Mouse (Mus musculus) right cerebral cortex, postnatal 10 days (tissue): ENCODE results near the gene Dnm2.

Source experiments
- DNase-seq, 2 experiments: peaks; one replicate each; pipeline ENCODE4 v3.0.0; 2021; ENCODE audit warnings: low spot score in 2 of 2

Dnm2 gene

DNA sequence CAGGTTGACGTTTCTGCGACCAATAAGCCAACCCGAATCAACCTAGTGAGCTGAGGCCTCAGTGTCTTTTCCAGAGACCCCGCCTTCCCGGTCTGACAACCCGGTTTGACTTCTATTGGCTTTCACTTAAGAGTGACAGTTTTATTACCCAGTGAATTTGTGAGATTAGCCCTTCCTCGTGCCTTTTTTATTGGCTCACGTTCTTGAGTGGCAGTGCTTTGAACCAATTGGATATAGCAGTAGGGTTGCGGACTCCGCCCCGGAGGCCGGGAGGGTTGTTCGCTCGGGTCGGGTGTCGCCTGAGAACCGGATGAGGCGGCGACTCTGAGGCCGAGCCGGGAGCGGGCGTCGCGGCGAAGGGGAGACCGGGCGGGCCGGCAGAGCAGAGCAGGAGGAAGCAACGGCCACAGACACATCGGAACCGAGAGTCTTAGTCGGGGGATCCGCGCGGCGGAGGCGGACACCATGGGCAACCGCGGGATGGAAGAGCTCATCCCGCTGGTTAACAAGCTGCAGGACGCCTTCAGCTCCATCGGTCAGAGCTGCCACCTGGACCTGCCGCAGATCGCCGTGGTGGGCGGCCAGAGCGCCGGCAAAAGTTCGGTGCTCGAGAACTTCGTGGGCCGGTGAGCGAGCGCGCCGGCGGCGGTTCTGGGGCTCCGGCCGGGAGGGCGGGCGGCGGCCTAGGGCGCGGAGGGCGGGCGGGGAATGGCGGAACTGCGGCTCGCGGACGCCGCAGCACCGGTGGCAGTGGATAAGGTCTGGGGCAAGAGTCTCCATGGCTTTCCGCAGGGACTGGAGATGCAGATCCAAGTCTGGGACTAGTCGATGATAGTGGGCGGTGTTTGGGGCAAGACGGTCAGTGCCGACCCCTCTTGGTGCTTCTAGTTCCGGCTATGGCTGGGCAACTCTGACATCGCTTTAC is at the start of gene Dnm2:
Dnm2 (plus strand) TSS at position 278 of the 925 bp plus-strand sequence.
- DNase-seq, result peak; percentile 99

DNA sequence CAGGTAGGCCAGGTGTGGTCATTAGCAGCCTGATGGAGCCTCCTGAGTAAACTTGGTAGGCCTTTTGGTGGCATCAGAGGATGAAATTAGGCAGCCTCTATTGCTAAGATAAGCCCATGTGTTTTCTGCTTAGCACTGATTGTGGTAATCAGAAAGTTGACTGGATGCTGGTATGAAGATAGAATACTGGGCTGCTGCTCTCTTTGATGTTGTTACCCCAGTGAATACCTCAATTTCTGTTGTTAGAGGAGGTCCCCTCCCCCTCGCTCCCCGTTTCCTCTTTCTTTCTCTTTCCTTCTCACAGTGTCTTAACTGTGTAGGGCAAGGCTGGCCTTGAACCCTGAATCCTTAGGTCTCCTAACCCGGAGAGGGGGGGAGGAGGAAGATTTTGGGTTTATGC is 45.5 kb upstream of the Dnm2 start:
- no peak for DNase-seq

DNA sequence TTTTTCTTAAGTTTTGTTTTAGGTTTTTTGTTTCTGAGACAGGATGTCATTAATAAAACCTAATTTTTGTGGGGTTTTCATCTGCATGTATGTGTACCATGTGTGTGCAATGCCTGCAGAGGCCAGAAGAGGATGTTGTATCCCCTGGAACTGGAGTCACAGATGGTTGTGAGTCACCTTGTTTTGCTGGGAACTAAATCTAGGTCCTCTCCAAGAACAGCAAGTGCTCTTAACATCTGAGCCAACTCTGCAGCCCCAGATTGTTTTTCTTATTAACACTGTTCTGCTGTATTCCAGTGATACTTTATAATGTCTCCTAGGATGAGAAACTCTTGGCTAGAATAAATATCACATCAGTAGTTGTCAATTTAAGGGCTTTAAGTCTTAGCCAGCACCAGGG is 43.8 kb upstream of the Dnm2 start:
- DNase-seq, result no peak

DNA sequence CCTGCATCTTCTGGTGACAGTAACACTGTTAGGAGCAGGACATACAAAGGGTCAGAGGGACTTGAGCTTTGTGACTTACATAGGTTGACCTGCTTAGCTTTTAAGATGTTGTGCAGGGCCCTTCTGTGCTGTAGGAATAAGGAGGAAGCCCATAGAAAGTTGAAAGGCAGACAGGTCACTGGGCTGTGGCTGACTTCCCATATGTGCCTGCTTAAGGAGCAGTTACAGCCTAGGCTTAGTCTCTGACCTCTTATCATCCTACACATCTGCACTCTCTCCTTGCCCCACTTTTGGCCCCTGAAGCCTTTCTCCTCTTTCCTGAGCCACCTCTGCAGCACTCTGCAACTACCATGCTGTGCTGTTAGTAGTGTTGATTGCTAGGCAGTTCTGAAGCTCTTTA is 40.7 kb upstream of the Dnm2 start:
- no peak for DNase-seq

DNA sequence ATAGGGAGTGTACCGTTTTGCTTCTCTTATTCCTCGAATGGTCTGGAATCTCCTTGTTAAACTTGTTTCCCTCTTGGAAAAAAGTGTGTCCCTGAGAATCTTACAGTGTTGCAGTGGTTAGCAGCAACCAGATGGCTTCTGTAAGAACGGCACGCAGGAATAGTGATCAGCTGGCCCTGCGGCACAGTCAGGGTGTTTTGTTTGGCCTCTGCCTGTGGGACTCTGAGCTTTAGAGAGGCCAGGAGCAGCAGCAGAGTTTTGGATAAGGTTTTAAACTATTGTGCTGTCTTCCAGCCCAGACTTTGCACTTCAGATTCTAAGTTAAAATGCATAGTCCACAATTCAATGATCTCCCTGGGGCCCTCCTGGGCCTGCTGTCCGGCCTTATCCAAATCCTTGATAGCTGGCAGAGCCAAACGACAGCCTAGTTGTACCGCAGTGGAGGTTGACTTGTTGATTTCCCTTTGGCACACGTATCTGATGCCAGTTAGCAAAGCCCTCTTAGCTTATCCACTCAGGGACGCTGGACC is 32.0 kb upstream of the Dnm2 start:
- DNase-seq, result no peak

DNA sequence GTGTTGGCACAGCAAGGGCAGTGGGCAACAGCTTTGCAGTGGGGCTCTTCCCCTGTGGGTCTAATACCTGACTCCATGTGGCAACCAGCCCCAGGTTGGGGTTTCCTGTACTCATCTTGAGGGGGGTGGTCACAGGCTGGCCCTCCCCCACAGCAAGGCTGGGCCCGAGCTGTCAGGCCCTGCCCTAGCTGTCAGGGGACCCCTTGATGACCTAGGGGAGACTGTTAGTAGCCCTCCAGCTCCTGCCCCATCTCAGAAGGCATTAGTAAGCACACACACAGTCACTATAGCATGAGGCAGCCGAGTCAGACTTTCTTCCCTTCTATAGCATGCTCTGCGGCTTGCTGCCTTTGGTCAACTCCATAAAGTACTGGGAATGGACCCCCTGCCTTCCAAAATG is 29.0 kb upstream of the Dnm2 start:
- no peak for DNase-seq

DNA sequence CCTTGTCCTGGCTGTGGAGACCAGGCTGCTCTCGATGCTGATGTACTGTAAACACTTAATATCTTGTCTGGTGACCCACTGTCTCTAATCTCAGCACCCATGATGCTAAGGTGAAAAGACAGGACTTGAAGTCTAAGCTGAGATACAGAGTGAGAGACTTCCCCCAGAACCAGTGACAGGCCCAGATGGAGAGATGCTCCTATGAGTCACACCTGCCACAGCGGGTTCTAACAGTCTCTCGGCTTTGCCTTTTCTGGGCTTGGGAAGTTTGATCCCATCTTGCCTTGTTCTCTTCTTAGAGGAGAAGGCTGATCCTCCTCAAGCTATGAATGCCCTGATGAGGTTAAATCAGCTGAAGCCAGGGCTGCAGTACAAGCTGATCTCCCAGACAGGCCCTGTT is 27.5 kb upstream of the Dnm2 start:
- DNase-seq, result no peak

DNA sequence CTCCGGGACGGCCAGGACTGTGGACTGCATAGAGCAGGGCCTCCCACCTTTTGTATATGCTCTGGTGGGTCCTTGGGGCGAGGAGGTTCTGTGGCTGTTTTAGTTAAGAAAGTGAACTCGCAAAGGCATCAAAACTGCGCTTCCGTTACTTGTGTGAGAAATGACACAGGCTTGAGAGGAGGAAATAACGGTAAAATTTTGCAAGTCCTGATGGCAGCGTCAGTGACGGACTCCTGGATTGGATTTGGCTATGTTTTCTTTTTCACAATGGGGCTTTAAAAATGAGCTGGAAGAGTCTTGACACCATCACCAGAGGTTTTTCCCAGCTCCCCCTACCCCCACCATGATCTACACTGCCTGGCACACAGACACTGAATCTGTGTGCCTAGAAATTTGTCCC is 23.7 kb upstream of the Dnm2 start:
- DNase-seq, result no peak

DNA sequence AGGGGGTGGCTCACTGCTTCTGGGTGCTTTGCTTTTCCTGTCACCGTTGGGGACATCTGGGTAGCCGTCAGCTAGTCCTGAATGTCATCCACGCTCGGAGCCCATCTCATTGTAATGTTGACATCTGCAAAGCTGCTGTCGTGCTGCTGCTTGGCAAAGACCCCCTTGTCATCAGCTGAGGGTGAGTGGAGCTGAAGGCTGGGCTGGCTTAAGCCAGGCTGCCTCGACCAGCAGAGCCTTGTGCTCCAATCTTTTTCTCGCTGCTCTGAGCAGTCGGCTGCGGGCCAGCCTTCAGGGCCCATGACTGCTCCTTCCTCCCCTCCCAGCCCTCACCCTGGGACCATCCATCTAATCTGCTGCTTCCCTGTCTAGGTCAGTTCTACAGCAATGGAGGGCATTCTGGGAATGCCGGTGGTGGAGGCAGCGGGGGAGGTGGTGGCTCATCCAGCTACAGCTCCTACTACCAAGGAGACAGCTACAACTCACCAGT is 21.9 kb upstream of the Dnm2 start:
- no peak for DNase-seq

DNA sequence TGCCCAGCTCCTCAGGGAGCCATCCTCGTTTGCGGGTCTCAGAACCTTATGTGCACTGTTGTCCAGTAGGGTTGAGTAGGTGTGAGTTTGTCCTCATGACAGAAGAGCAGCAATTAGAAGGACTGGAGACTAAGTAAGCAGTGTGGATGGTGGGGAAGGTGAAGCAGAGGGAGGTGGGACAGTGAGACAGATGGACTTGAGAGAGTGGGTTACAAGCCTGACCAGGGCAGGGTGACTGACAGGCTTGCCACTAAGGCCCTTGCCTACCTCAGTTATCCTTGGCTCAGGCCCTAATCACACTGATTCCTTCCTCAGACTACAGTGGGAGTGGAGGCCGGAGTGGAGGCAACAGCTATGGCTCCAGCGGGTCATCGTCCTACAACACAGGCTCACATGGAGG is 21.0 kb upstream of the Dnm2 start:
- DNase-seq, result no peak

DNA sequence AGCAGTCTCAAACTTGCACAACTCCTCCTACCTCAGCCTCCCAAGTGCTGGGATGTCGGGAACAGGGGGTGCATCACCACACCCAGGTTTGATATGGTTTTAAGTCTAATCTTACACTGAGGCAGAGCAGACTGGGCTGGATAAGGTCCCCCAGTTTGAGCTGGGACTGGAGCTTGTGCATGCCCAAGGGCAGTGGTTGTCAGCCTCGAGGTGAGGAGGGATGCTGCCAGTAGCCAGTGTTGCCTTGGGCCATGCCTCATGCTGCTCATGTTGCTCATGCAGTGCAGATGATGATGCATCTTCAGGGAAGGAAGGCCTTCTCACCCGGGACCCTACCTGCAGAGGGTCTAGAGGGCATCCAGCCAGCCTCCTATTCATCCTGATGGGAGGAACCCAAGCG is 19.2 kb upstream of the Dnm2 start:
- no peak for DNase-seq

DNA sequence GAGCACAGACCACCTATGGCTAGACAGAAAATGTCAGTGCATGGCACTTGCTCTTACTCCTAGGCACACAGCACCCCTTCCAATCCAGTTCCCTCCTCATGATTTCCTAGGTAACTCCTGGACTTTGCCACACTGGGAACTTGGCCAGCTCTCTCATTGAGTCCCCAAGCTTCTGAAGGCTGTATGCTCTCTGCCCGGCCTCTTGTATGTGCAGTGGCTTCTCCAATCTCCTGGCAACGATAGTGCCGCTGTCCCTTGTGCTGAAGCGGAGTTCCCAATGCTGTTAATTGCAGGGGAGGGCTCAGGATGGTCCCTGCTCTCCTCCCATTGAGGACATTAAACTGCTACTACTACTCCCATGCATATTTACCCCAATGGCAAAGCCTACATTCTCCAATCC is 16.8 kb upstream of the Dnm2 start:
- peak; percentile 55 to 67 for DNase-seq

DNA sequence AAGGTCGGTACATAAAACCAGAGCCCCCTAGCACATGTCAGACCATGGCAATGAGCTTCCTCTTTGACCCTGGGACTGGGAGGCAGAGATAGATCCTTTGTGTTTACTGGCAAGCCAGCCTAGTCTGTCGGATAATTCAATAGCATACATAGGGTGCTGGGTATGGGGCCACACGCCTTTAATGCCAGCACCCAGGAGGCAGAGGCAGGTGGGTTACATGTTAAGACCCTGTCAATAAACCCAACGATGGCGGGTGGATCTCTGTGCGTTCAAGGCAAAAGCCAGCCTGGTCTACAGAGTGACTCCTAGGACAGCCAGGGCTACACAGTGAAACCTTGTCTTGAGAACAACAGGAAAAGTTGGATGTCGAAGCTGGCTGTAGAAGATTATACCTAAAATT is 16.1 kb upstream of the Dnm2 start:
- no peak for DNase-seq

DNA sequence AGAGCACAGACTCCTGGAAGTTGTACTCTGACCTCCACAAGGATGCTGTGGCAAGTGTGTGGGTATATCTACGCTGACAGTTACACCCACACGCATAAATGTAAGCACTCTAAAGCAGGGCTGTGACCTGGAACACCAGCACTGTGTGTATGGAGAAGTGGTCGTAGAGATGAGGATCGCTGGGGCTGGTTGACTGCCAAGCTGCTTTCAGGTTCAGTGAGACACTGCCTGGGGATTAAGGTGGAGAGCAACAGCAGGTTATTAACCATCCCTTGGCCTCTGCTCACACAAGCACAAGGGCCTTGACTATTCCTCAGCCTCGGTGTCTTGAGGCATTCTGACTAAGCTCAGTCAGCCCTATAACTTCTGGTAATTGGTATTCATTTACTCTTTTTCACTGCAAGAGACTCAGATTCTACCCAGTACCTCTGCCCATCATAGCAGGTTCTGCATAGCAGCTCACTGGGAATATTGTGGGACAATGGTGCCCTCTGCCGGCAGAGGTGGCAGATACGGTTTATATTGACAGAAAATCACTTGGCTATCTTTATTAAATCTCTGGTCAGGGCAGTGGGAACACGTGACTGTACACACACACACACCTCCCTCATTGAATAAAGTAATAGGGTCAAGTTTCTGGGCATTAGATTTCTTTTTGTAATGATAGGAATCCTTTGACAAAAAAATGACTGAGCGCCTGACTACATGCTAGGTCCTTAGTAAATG is 15.0 kb upstream of the Dnm2 start:
- DNase-seq, result peak; percentile 85 to 90

DNA sequence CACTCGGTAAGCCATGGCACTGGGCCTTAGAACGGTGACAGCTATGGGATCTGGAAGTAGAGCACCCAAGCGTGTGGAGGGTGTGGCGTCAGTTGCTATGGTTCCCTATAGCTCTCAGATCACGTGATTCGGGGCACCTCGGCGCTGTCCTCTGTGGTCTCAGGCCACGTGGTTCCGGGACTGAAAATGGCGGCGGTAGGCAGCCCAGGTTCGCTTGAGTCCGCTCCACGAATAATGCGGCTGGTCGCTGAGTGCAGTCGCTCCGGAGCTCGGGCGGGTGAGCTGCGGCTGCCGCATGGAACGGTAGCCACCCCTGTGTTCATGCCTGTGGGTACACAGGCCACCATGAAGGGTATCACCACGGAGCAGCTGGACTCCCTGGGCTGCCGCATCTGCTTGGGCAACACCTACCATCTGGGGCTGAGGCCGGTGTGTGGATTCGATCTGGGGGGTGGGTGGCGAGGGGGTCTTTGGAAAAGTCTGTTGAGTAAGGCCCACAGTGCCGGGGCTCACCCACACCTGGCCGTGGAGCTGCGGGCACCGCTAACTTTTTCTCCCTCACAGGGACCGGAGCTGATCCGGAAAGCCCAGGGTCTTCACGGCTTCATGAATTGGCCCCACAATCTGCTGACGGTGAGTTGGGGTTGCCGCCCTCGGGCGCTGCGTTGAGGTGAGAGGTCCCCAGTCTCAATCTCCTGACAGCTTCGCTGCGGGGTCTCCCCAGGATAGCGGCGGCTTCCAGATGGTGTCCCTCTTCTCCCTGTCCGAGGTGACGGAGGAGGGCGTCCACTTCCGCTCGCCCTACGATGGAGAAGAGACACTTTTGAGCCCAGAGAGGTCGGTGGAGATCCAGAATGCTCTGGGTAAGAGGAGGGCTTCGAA is 12.8 kb upstream of the Dnm2 start, which contains the start of gene Qtrt1:
Qtrt1 (plus strand) TSS at position 169 of the 882 bp plus-strand sequence.
- peak; percentile 94 to 97 for DNase-seq

DNA sequence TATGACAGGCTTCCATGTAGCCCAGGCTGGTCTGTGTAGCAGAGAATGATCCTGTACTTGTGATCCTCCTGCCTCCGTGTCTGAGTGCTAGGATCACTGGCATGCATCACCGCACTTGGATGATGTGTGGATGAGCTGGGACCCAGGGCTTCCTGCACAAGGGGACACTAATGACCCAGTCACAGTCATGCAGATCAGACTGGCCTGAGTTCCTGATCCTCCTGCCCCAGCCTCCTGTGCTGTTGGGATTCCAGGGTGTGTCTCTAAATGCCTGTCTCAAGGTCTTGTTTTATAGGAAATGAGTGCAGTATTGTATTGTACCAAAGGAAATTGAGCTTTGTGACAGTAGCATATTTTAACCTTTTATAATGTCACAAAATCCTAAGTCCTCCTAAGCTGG is 6.8 kb upstream of the Dnm2 start:
- DNase-seq, result no peak

DNA sequence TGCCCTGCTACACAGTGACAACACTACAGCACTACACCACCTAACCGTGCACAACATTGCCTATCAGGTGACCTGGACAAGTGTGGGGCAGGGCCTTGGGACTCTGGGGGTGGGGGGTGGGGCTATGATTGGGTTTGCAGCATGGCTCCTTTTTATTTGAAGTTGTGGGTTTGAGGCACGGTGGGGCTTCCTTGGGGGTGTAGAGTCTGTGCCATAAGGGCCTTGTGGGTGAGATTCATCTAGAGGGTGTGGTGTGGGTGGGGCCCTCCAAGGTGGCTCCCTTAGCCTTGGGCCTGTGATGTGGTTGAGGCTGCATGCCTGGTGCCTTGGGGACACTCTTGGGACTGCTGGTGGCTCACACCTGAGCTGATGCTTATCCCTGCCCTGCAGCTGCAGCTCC is 5.1 kb upstream of the Dnm2 start:
- DNase-seq, result no peak

DNA sequence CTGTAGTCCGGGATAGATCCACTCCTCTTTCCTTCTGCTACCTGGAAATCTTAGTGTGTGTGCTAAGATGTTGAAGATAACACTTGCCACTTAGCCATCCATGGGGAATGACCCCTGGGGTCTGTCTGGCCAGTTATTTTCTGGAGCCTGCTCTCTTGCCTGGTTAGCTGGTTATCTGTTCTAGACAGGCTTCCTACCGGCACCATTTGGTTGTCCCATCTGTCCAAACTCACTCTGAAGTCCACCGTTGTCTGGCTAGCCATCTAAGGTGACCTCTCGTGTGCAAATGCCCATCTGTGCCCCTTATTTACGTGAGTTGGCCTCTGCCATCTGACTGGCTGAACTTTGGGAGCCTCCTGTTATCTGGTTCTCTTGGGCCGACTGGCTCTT is 843 bp downstream of the Dnm2 start:
- no peak for DNase-seq

DNA sequence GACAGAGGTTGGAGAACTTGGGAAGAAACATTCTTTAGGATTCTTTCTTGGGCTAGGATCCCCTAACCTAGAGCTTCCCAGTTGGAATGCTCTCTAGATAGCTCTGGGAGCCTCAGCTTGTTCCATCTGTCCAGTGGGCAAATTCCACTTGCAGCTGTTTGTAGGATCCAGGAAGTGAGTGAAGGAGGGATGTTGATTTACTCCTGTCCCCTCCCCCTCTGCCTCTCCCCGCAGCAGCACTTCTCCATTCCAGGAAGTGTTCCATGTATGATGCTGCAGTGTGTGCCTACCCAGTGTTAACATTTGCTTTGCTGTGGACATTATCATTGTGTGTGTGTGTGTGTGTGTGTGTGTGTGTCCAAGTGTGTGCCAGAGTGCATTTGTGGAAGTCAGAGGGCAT is 1.3 kb downstream of the Dnm2 start:
- DNase-seq, result no peak

DNA sequence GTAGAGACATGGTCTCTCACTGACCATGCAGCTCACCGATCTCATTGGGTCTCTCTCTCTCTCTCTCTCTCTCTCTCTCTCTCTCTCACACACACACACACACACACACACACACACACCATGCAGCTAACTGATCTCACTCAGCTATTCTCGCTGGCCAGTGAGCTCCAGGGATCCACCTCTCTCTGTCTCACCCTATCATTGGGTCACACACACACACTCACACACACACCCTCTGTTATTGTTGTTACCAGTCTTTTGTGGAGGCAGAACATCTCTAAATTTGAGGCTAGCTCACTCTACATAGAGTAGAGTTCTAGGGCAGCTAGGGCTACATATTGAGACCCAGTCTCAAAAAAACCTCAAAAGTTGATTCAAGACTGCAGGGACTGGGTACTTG is 1.8 kb downstream of the Dnm2 start:
- no peak for DNase-seq

DNA sequence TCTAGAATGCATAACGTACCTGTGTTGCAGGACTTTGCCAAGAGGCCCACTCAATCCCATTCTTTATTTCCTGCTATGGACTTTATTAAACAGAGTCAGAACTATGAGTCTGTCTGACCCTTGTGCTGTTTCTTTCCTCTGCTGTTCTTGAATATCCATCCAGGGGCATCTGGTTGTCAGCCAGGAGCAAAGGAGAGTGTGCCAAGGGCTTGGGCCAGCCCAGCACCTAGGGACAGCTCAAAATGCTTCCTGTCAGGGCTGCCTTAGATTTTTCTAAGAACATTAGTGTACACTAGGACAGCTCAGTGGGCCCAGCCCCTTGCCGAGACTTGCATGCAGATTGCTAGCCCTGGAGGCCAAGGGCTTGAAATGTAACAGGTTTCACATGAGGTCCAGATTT is 3.1 kb downstream of the Dnm2 start:
- DNase-seq, result no peak

DNA sequence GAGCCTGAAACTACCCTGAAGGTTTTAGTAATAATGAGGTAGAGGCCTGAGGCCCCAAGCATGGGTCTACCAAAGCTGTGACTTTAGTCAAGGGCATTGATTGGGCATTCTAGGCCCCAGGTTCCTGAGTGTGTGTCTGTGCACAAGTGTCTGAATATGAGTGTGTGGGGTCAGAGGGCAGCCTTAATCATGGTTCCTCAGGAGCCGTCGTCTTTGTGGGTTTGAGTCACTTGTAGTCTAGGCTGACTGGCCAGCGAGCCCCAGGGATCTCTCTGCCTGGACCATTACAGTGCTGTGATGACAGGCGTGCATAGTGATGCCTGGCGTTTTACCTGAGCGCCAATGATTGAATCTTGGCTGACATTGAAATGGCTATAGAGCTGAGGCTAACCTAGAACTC is 3.5 kb downstream of the Dnm2 start:
- no peak for DNase-seq
